Mouse (Mus musculus) megakaryocyte progenitor cell, adult 5-6 weeks (primary cell): ENCODE data around the gene Sar1a. TPM values are rescaled to one million over a fixed set of nuclear protein-coding genes. Genes with fewer than 3 reads are reported as not detected.

Experiments
- ATAC-seq: replicated peaks from 2 replicates; pipeline ENCODE4 v1.8.0; 2016; ENCODE audit warnings: mild to moderate bottlenecking, moderate TSS enrichment, inconsistent platforms; ENCODE audit not compliant: poor library complexity
- total RNA-seq, 2 experiments: library from RNA; stranded (forward) in 1 of 2; stranded (reverse) in 1 of 2; fragments of 157-497, 149-512 nt in 1 of 2; fragments of 200-1000 nt in 1 of 2; gene quantifications; 2 replicates each; pipeline versions ENCODE4 v1.2.3 to v1.2.4; 2015 to 2017

Gene Sar1a
- 81.2 and 88.9 TPM in 2 replicates for total RNA-seq (2015)
- 98.0 and 113 TPM in 2 replicates for total RNA-seq (2017)

GRCm38 (mm10) chr10:61680015-61680913, at the start of gene Sar1a:
Sar1a (plus strand) TSS chr10:61680299.
- peak; percentile 98 for ATAC-seq

- ATAC-seq, result no peak
These were observed 47.7 kb upstream of the Sar1a start for GRCm38 (mm10) chr10:61632445-61632844.

- no peak for ATAC-seq
These were observed 43.0 kb upstream of the Sar1a start for GRCm38 (mm10) chr10:61637055-61637454.

GRCm38 (mm10) chr10:61640363-61640762, 39.7 kb upstream of the Sar1a start:
- ATAC-seq, result no peak

GRCm38 (mm10) chr10:61646557-61646956, 33.5 kb upstream of the Sar1a start:
- no peak for ATAC-seq

GRCm38 (mm10) chr10:61647790-61648736, 32.0 kb upstream of the Sar1a start, which contains the start of gene Ppa1:
Ppa1 (plus strand) TSS chr10:61648552.
- peak; percentile 91 for ATAC-seq

- ATAC-seq, result peak; percentile 70
These were observed 31.1 kb upstream of the Sar1a start for GRCm38 (mm10) chr10:61648737-61649645.

GRCm38 (mm10) chr10:61654105-61654504, 26.0 kb upstream of the Sar1a start:
- ATAC-seq, result no peak

- no peak for ATAC-seq
These were observed 25.4 kb upstream of the Sar1a start for GRCm38 (mm10) chr10:61654691-61655090.

GRCm38 (mm10) chr10:61655188-61655587, 24.9 kb upstream of the Sar1a start:
- no peak for ATAC-seq

GRCm38 (mm10) chr10:61656928-61657882, 22.9 kb upstream of the Sar1a start:
- no peak for ATAC-seq

- peak; percentile 86 for ATAC-seq
These were observed 22.1 kb upstream of the Sar1a start for GRCm38 (mm10) chr10:61657985-61658384.

GRCm38 (mm10) chr10:61661887-61662286, 18.2 kb upstream of the Sar1a start:
- no peak for ATAC-seq

GRCm38 (mm10) chr10:61662391-61662988, 17.6 kb upstream of the Sar1a start:
- ATAC-seq, result peak; percentile 41; the same call in 1 of the 2 replicates

GRCm38 (mm10) chr10:61665111-61665510, 15.0 kb upstream of the Sar1a start:
- ATAC-seq, result no peak

GRCm38 (mm10) chr10:61665651-61666050, 14.4 kb upstream of the Sar1a start:
- peak; percentile 86 for ATAC-seq

- no peak for ATAC-seq
These were observed 10.8 kb upstream of the Sar1a start for GRCm38 (mm10) chr10:61669289-61669688.

- 0 out of 2 replicates have a peak, but pooled peaks have one; percentile 36 for ATAC-seq
These were observed 10.2 kb upstream of the Sar1a start for GRCm38 (mm10) chr10:61669896-61670295.

GRCm38 (mm10) chr10:61670758-61671157, 9.3 kb upstream of the Sar1a start:
- ATAC-seq, result peak; percentile 64
